Mouse (Mus musculus) liver, adult 2 months (tissue): ENCODE measurements around the gene Cc2d2a.

Experiments used
- CTCF ChIP-seq: fragments of 200-500 bp; IDR thresholded peaks from 2 replicates; pipeline ENCODE4 v1.5.1; 2011; ENCODE audit warnings: low read depth, low read length, control low read depth
- POLR2A ChIP-seq: fragments of 200-500 bp; IDR thresholded peaks from 2 replicates; pipeline ENCODE4 v1.6.1; 2011; ENCODE audit warnings: low read length, control low read depth; ENCODE audit not compliant: insufficient read depth; ENCODE audit errors: extremely low read depth

DNA sequence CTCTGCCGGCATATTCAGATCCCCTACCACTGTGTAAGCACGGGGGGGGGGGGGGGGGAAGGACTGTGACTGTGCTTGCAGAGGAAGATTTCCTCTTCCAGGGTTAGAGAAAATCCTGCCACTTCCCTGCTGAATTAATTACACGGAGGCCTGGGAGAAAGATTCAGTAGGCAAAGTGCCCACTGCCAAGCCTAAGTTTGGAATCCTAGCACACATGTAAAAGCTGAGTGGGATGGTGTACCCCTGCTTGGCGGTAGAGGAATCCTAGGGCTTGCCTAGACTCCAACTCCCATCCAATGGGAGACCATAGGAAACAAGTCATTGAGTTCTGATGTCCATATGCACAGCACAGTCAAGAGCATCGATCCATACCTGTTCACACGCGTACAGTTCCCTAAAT is 61.7 kb downstream of the Cc2d2a start:
- TF ChIP-seq CTCF (no peak), POLR2A (no peak)
